In the genomic region with DNA sequence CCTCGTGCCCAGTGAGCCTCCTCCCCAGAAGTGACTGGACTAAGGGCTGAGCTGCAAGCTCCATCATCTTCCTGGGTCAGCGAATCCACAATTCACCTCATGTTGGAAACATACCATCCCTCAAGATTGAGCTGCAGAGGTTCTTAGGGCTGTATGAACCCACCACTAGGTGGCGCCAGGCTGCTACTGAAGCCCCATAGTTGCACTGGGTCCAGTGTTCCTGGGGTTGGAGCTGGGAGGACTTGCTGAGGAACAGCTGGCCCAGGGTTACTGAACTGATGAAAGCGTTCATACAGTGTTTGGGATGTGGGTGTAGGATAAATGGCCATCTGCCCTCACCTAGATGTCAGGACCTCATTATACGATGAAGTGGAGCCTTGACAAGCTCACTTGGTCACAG, we compare ENCODE assay signal across 9 mouse cellular contexts. TPM values are rescaled to one million over a fixed set of nuclear protein-coding genes. Genes with fewer than 3 reads are reported as not detected.
DNase-seq lines count a peak whose midpoint lies in the region; ATAC-seq and TF ChIP-seq lines count a peak whose summit lies in the region.
"Had no signal": no experiment of that assay in that cellular context is flagged by ENCODE, and none has a peak within 500 bp of the region (broad histone marks: within the 10 kb centered on the region; RNA-seq: fewer than 3 reads in every experiment).

No protein-coding gene starts in this region.

- H3K4me2 ChIP-seq in hindbrain, embryonic 14.5 days (replicated peaks) = no peak overlapping the region
- no peak overlapping the region for H3K4me2 ChIP-seq in stomach, embryonic 14.5 days (replicated peaks; ENCODE audit: low read depth, low read length)
- H3K4me2 ChIP-seq: stomach, embryonic 15.5 days had no signal

- peaks cover 69% of the 10 kb centered on the region for H3K36me3 ChIP-seq in hindbrain, embryonic 14.5 days (replicated peaks; ENCODE audit: control insufficient read depth, insufficient read depth)
- peaks cover 84% of the 10 kb centered on the region for H3K36me3 ChIP-seq in limb, embryonic 10.5 days
- H3K36me3 ChIP-seq in stomach, embryonic 14.5 days (ENCODE audit: control insufficient read depth, insufficient read depth, low read length) = peaks cover 50% of the 10 kb centered on the region

- DNase-seq in layer of hippocampus, adult 11-12 months (ENCODE audit: low spot score) = peak; percentile 83
- no peak for DNase-seq in layer of hippocampus, adult 9-11 months
- DNase-seq in hindbrain, embryonic 14.5 days (ENCODE audit: low spot score) = peak; percentile 70
- DNase-seq in limb, embryonic 10.5 days (ENCODE audit: low spot score) = peak; percentile 82

- no peaks in the 10 kb centered on the region for H3K4me1 ChIP-seq in bone marrow macrophage, adult 2 months (ENCODE audit: control insufficient read depth, insufficient read depth, low read length)
- H3K4me1 ChIP-seq in hindbrain, embryonic 14.5 days (replicated peaks; ENCODE audit: control insufficient read depth, insufficient read depth, low read length) = no peaks in the 10 kb centered on the region
- peaks cover 10% of the 10 kb centered on the region; the same call in 1 of the 2 replicates for H3K4me1 ChIP-seq in limb, embryonic 10.5 days
- H3K4me1 ChIP-seq in stomach, embryonic 14.5 days (ENCODE audit: control insufficient read depth, insufficient read depth, low read length) = no peaks in the 10 kb centered on the region
- H3K4me1 ChIP-seq: stomach, embryonic 15.5 days had no signal

- no peak for TF ChIP-seq POLR2A in bone marrow macrophage, adult 2 months (IDR thresholded peaks at IDR 0.05; ENCODE audit: borderline replicate concordance, low read depth, low read length)

- H3K27ac ChIP-seq in bone marrow macrophage, adult 2 months (ENCODE audit: insufficient read depth, low read depth, low read length) = no peak overlapping the region
- H3K27ac ChIP-seq in hindbrain, embryonic 14.5 days = no peak overlapping the region
- no peak overlapping the region for H3K27ac ChIP-seq in limb, embryonic 10.5 days
- no peak overlapping the region for H3K27ac ChIP-seq in stomach, embryonic 14.5 days (ENCODE audit: low read length)
- H3K27ac ChIP-seq: stomach, embryonic 15.5 days had no signal

- no peak overlapping the region for H3K4me3 ChIP-seq in bone marrow macrophage, adult 2 months (ENCODE audit: insufficient read depth, low read length)
- H3K4me3 ChIP-seq in hindbrain, embryonic 14.5 days (replicated peaks; ENCODE audit: low read length) = no peak overlapping the region
- no peak overlapping the region for H3K4me3 ChIP-seq in limb, embryonic 10.5 days
- no peak overlapping the region for H3K4me3 ChIP-seq in stomach, embryonic 14.5 days (ENCODE audit: low read depth, low read length)
- H3K4me3 ChIP-seq: stomach, embryonic 15.5 days had no signal

- H3K9ac ChIP-seq in hindbrain, embryonic 14.5 days = no peak overlapping the region
- no peak overlapping the region for H3K9ac ChIP-seq in stomach, embryonic 14.5 days (replicated peaks; ENCODE audit: low read depth, low read length)
- H3K9ac ChIP-seq: stomach, embryonic 15.5 days had no signal

- no peaks in the 10 kb centered on the region for H3K27me3 ChIP-seq in hindbrain, embryonic 14.5 days (ENCODE audit: control insufficient read depth, insufficient read depth, low read length)
- no peaks in the 10 kb centered on the region for H3K27me3 ChIP-seq in limb, embryonic 10.5 days (ENCODE audit: low read depth, poor library complexity, severe bottlenecking)
- H3K27me3 ChIP-seq in stomach, embryonic 14.5 days (ENCODE audit: control insufficient read depth, insufficient read depth, low read length) = no peaks in the 10 kb centered on the region
- H3K27me3 ChIP-seq: stomach, embryonic 15.5 days had no signal

- H3K9me3 ChIP-seq in hindbrain, embryonic 14.5 days (ENCODE audit: control insufficient read depth, low read length) = no peaks in the 10 kb centered on the region
- no peaks in the 10 kb centered on the region for H3K9me3 ChIP-seq in limb, embryonic 10.5 days (replicated peaks)
- no peaks in the 10 kb centered on the region for H3K9me3 ChIP-seq in stomach, embryonic 14.5 days (ENCODE audit: control insufficient read depth, low read depth, low read length)
- H3K9me3 ChIP-seq: stomach, embryonic 15.5 days had no signal

- 51% methylated on average over 5 of the region's 5 CpGs for WGBS in hindbrain, embryonic 14.5 days
- WGBS in limb, embryonic 10.5 days = 53% methylated on average over 5 of the region's 5 CpGs
- WGBS in stomach, embryonic 14.5 days = 50% methylated on average over 5 of the region's 5 CpGs

- 0 out of 2 replicates have a peak, but pooled peaks have one; percentile 53 for ATAC-seq in erythroid progenitor cell, adult 5-6 weeks (replicated peaks; ENCODE audit: low FRiP score, poor library complexity, severe bottlenecking)
- peak; percentile 68 for ATAC-seq in hindbrain, embryonic 14.5 days (ENCODE audit: low FRiP score)
- peak; percentile 60 for ATAC-seq in monocyte, adult 5-6 weeks (replicated peaks; ENCODE audit: insufficient number of reproducible peaks, low FRiP score, low TSS enrichment, poor library complexity, severe bottlenecking)
- ATAC-seq in stomach, embryonic 14.5 days (ENCODE audit: insufficient number of reproducible peaks, insufficient read depth, low FRiP score, low read depth) = 0 out of 2 replicates have a peak, but pooled peaks have one; percentile 28

- peak; percentile 95 for TF ChIP-seq CTCF in bone marrow macrophage, adult 2 months (IDR thresholded peaks at IDR 0.05; ENCODE audit: low read depth, low read length)

RNA-seq across cellular contexts. Expression of a gene that starts 8.1 kb away (rescaled TPM):
- 20.1 and 24.2 TPM in 2 replicates for polyA plus RNA-seq in bone marrow macrophage, adult 2 months (2012; ENCODE audit: insufficient read depth, insufficient read length, missing spikeins)
- total RNA-seq in erythroid progenitor cell, adult 5-6 weeks (2015; ENCODE audit: low replicate concordance) = 4.0 and 6.7 TPM in 2 replicates
- 1.1 and 2.1 TPM in 2 replicates for total RNA-seq in erythroid progenitor cell, adult 5-6 weeks (2017; ENCODE audit: low replicate concordance)
- polyA plus RNA-seq in hindbrain, embryonic 14.5 days (2014; fragmentation: Nextera tagmentation; extraction: Ambion mirVana) = 72.7 and 83.7 TPM in 2 replicates
- 86.4 and 109 TPM in 2 replicates for polyA plus RNA-seq in limb, embryonic 10.5 days (2016; fragmentation: Nextera tagmentation; extraction: Ambion mirVana)
- 9.2 to 22.9 TPM (median 11.8 TPM) in 3 replicates for total RNA-seq in monocyte, adult 5-6 weeks (2017)
- polyA plus RNA-seq in stomach, embryonic 14.5 days (2014; fragmentation: Nextera tagmentation; extraction: Ambion mirVana) = 59.2 and 62.6 TPM in 2 replicates

RNA-seq across cellular contexts. Expression of a gene that starts 10.0 kb away (rescaled TPM):
- 24.5 and 26.9 TPM in 2 replicates for polyA plus RNA-seq in bone marrow macrophage, adult 2 months (2012; ENCODE audit: insufficient read depth, insufficient read length, missing spikeins)
- total RNA-seq in erythroid progenitor cell, adult 5-6 weeks (2015; ENCODE audit: low replicate concordance) = 1.4 TPM in 1 of 2 replicates, not detected in the other
- 0.68 and 2.2 TPM in 2 replicates for total RNA-seq in erythroid progenitor cell, adult 5-6 weeks (2017; ENCODE audit: low replicate concordance)
- 10.1 and 10.8 TPM in 2 replicates for polyA plus RNA-seq in hindbrain, embryonic 14.5 days (2014; fragmentation: Nextera tagmentation; extraction: Ambion mirVana)
- 0.49 and 0.91 TPM in 2 replicates for polyA plus RNA-seq in limb, embryonic 10.5 days (2016; fragmentation: Nextera tagmentation; extraction: Ambion mirVana)
- 41.1 to 70.7 TPM (median 48.4 TPM) in 3 replicates for total RNA-seq in monocyte, adult 5-6 weeks (2017)
- 0.84 and 1.7 TPM in 2 replicates for polyA plus RNA-seq in stomach, embryonic 14.5 days (2014; fragmentation: Nextera tagmentation; extraction: Ambion mirVana)

RNA-seq across cellular contexts. Expression of a gene that starts 44.6 kb away (rescaled TPM):
- 0.16 TPM in 1 of 2 replicates, not detected in the other for polyA plus RNA-seq in bone marrow macrophage, adult 2 months (2012; ENCODE audit: insufficient read depth, insufficient read length, missing spikeins)
- not detected in 2 replicates for total RNA-seq in erythroid progenitor cell, adult 5-6 weeks (2015; ENCODE audit: low replicate concordance)
- total RNA-seq in erythroid progenitor cell, adult 5-6 weeks (2017; ENCODE audit: low replicate concordance) = not detected in 2 replicates
- 0.11 TPM in 1 of 2 replicates, not detected in the other for polyA plus RNA-seq in hindbrain, embryonic 14.5 days (2014; fragmentation: Nextera tagmentation; extraction: Ambion mirVana)
- polyA plus RNA-seq in limb, embryonic 10.5 days (2016; fragmentation: Nextera tagmentation; extraction: Ambion mirVana) = 0.04 TPM in 1 of 2 replicates, not detected in the other
- total RNA-seq in monocyte, adult 5-6 weeks (2017) = 0.57 TPM in 1 of 3 replicates, not detected in the others
- 0.07 TPM in 1 of 2 replicates, not detected in the other for polyA plus RNA-seq in stomach, embryonic 14.5 days (2014; fragmentation: Nextera tagmentation; extraction: Ambion mirVana)

RNA-seq across cellular contexts. Expression of a gene that starts 53.6 kb away (rescaled TPM):
- polyA plus RNA-seq in bone marrow macrophage, adult 2 months (2012; ENCODE audit: insufficient read depth, insufficient read length, missing spikeins) = 57.9 and 62.1 TPM in 2 replicates
- 21.8 and 27.4 TPM in 2 replicates for total RNA-seq in erythroid progenitor cell, adult 5-6 weeks (2015; ENCODE audit: low replicate concordance)
- total RNA-seq in erythroid progenitor cell, adult 5-6 weeks (2017; ENCODE audit: low replicate concordance) = 28.0 and 58.3 TPM in 2 replicates
- polyA plus RNA-seq in hindbrain, embryonic 14.5 days (2014; fragmentation: Nextera tagmentation; extraction: Ambion mirVana) = 32.6 and 35.8 TPM in 2 replicates
- polyA plus RNA-seq in limb, embryonic 10.5 days (2016; fragmentation: Nextera tagmentation; extraction: Ambion mirVana) = 59.4 and 61.0 TPM in 2 replicates
- total RNA-seq in monocyte, adult 5-6 weeks (2017) = 49.0 to 99.1 TPM (median 49.2 TPM) in 3 replicates
- 45.2 and 45.3 TPM in 2 replicates for polyA plus RNA-seq in stomach, embryonic 14.5 days (2014; fragmentation: Nextera tagmentation; extraction: Ambion mirVana)

RNA-seq across cellular contexts. Expression of a gene that starts 54.2 kb away (rescaled TPM):
- polyA plus RNA-seq in bone marrow macrophage, adult 2 months (2012; ENCODE audit: insufficient read depth, insufficient read length, missing spikeins) = not detected in 2 replicates
- total RNA-seq in erythroid progenitor cell, adult 5-6 weeks (2015; ENCODE audit: low replicate concordance) = not detected in 2 replicates
- total RNA-seq in erythroid progenitor cell, adult 5-6 weeks (2017; ENCODE audit: low replicate concordance) = not detected in 2 replicates
- 0.32 TPM in 1 of 2 replicates, not detected in the other for polyA plus RNA-seq in hindbrain, embryonic 14.5 days (2014; fragmentation: Nextera tagmentation; extraction: Ambion mirVana)
- polyA plus RNA-seq in limb, embryonic 10.5 days (2016; fragmentation: Nextera tagmentation; extraction: Ambion mirVana) = 0.16 and 1.5 TPM in 2 replicates
- not detected in 3 replicates for total RNA-seq in monocyte, adult 5-6 weeks (2017)
- not detected in 2 replicates for polyA plus RNA-seq in stomach, embryonic 14.5 days (2014; fragmentation: Nextera tagmentation; extraction: Ambion mirVana)
